Mouse (Mus musculus) frontal cortex, postnatal 25 days (tissue): ENCODE data around the gene Gcm1.
"Not testable (repeated sequence)": the region's sequence is repeated elsewhere in the genome, so short reads cannot be mapped to it uniquely, and the experiment has no call there.

Experiments
- DNase-seq, 2 experiments: peaks; one replicate each; pipeline ENCODE4 v3.0.0; 2022; ENCODE audit warnings: low spot score in 2 of 2

Gene Gcm1

GRCm38 (mm10) chr9:78046755-78047154 is 5.0 kb upstream of the Gcm1 start:
- no peak for DNase-seq

GRCm38 (mm10) chr9:78050452-78050970 is 1.2 kb upstream of the Gcm1 start:
- DNase-seq, result no peak

- no peak for DNase-seq
Observed at GRCm38 (mm10) chr9:78053821-78054220, 2.1 kb downstream of the Gcm1 start.

GRCm38 (mm10) chr9:78054298-78054697 is 2.6 kb downstream of the Gcm1 start:
- no peak for DNase-seq

GRCm38 (mm10) chr9:78059525-78060120 is 7.9 kb downstream of the Gcm1 start:
- no peak for DNase-seq

GRCm38 (mm10) chr9:78062392-78062791 is 10.7 kb downstream of the Gcm1 start:
- DNase-seq, result no peak

GRCm38 (mm10) chr9:78064121-78064520 is 12.4 kb downstream of the Gcm1 start:
- no peak for DNase-seq

- DNase-seq, result no peak
Observed at GRCm38 (mm10) chr9:78070496-78070895, 18.8 kb downstream of the Gcm1 start.

GRCm38 (mm10) chr9:78071626-78072025 is 19.9 kb downstream of the Gcm1 start:
- DNase-seq, result no peak

GRCm38 (mm10) chr9:78073291-78073690 is 21.6 kb downstream of the Gcm1 start:
- DNase-seq, result not testable (repeated sequence)

- no peak for DNase-seq
Observed at GRCm38 (mm10) chr9:78073713-78074340, 22.1 kb downstream of the Gcm1 start.

- no peak for DNase-seq
Observed at GRCm38 (mm10) chr9:78075256-78075655, 23.5 kb downstream of the Gcm1 start.

GRCm38 (mm10) chr9:78078240-78078639 is 26.5 kb downstream of the Gcm1 start:
- no peak for DNase-seq

- no peak for DNase-seq
Observed at GRCm38 (mm10) chr9:78081835-78082234, 30.1 kb downstream of the Gcm1 start.

- no peak for DNase-seq
Observed at GRCm38 (mm10) chr9:78084341-78084740, 32.6 kb downstream of the Gcm1 start.

- no peak for DNase-seq
Observed at GRCm38 (mm10) chr9:78085722-78086287, 34.1 kb downstream of the Gcm1 start.

- no peak for DNase-seq
Observed at GRCm38 (mm10) chr9:78087751-78088150, 36.0 kb downstream of the Gcm1 start.

- no peak for DNase-seq
Observed at GRCm38 (mm10) chr9:78088521-78088920, 36.8 kb downstream of the Gcm1 start.

GRCm38 (mm10) chr9:78088971-78089370 is 37.2 kb downstream of the Gcm1 start:
- no peak for DNase-seq

GRCm38 (mm10) chr9:78089906-78090305 is 38.2 kb downstream of the Gcm1 start:
- no peak for DNase-seq

- DNase-seq, result no peak
Observed at GRCm38 (mm10) chr9:78090596-78090995, 38.9 kb downstream of the Gcm1 start.

- DNase-seq, result no peak
Observed at GRCm38 (mm10) chr9:78095686-78096085, 44.0 kb downstream of the Gcm1 start.

- DNase-seq, result no peak
Observed at GRCm38 (mm10) chr9:78096376-78096775, 44.7 kb downstream of the Gcm1 start.
